Mouse (Mus musculus) embryo, embryonic 11.5 days (tissue): ENCODE measurements around the gene Chst4.
A peak's percentile ranks its signal among the peaks of the same experiment; 100 is the strongest.
"Not testable (repeated sequence)": the region's sequence is repeated elsewhere in the genome, so short reads cannot be mapped to it uniquely, and the experiment has no call there.

Source experiments
- DNase-seq: peaks from one replicate; pipeline ENCODE4 v3.0.0-alpha.2; 2012; ENCODE audit warnings: low read depth, low spot score

Chst4 gene

DNA sequence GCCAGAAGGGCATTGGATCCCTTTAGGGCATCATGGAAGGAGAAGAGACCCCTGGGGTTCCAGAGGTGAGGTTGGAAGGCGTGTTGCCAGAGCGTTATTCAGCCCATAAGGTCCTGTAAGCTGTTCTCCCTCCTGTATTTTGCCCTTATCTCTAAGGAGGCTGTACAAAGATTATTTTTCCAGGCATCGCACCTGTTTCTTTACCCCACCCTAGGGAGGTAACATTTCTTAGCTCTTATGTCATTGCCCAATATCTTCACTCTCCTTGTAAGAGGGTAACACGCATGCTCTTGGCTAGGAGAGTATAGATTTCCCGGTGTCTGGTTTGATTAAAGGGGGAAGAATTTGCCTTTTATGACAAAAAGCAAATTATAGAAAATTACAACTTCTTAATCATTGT lies at the start of gene Chst4:
Chst4 (minus strand) TSS at position 82 of the 400 bp plus-strand sequence.
- DNase-seq = no peak

DNA sequence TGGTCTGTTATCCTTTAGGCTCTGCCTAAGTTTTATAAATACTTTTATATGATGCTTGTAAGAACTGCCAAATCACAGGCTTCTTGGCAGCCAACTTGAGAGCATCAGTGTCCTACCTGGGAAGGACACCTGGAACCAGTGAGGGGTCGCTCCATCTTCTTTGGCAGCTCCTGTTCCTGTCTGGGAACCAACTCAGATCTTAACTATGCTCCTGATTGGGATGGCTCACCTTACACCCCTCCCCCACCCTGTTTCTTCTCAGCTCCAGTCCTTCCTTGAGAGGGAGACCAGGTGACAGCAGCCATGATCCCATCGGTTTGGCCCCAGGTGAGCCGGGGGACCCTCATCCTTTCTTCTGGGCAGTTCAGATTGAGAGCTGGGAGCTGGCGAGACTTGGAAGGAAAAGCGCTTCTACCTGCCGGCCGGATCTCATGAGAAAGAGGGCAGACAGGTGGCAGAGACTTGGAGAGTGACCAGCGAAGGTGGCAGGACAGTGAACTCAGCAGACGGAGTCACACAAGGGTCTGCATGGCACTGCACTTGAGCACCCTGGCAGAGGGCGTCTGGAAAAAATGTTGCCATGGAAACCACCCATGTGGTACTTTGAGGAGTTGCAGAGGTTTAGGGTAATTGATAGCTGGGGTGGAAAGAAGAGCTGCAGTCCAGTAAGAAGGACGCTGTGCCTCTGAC lies 43.0 kb upstream of the Chst4 start:
- no peak for DNase-seq

GRCm38 (mm10) chr8:110079282-110080221 lies 40.0 kb upstream of the Chst4 start, which contains the start of gene Zfp612:
Gene Zfp612 (plus strand): TSS chr8:110079746.
- peak; percentile 31 for DNase-seq

DNA sequence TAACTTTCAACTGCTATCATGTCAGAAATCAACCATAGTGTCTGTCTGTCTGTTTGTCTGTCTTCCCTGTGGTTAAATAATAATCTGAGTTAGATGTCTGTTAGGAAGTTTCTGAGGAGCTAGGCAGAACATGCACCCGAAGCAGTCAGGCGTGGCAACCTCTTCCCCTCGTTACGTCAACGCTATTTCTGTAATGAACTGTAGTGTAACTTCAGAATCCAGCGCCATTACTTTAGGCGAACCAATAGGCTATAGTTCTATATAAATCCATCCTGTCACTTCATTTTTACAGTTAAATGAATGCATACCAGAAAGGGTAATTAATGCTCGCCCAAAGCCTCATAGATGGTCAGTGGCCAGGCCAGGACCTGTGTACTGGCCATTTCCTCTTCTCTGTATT lies 35.0 kb upstream of the Chst4 start:
- DNase-seq = no peak

- DNase-seq = peak; percentile 59
Measured at GRCm38 (mm10) chr8:110071600-110071999, 32.1 kb upstream of the Chst4 start.

DNA sequence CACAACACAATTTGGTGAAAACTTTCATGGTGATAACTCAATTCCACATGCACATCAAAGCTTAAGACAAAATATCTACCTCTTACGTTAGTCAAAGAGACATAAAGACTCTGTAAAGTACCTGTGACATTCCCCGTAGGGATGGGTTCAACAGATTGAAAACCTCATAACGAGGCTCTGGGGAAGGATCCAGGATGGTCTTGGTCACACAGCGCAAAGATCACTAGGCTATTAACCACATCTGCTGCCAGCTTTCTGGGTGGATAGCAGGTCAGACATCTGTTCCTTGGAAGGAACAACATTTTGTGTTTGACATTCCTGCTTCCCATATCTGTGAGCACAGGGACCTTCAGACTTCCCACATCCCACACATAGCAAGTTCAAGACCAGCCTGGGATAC lies 30.2 kb upstream of the Chst4 start:
- no peak for DNase-seq

DNA sequence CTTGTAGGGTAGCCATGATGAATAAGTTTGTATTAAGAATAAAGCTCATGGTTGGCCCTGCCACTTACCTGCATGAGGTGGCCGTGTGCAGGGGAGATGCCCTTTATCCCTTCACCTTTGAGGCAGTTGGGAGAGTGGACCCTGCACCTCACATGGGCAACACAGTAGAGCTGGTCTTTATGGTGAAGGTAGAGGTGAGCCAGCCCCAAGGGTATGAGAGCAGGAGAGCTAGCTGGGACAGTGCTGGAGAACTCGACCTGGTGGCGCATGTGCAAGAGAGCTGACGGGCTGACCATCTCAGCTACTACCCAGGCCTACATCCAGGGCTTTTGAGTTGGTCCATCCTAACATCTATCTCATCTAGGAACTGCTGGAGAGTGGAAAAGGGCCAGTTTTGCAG lies 26.1 kb upstream of the Chst4 start:
- no peak for DNase-seq

DNA sequence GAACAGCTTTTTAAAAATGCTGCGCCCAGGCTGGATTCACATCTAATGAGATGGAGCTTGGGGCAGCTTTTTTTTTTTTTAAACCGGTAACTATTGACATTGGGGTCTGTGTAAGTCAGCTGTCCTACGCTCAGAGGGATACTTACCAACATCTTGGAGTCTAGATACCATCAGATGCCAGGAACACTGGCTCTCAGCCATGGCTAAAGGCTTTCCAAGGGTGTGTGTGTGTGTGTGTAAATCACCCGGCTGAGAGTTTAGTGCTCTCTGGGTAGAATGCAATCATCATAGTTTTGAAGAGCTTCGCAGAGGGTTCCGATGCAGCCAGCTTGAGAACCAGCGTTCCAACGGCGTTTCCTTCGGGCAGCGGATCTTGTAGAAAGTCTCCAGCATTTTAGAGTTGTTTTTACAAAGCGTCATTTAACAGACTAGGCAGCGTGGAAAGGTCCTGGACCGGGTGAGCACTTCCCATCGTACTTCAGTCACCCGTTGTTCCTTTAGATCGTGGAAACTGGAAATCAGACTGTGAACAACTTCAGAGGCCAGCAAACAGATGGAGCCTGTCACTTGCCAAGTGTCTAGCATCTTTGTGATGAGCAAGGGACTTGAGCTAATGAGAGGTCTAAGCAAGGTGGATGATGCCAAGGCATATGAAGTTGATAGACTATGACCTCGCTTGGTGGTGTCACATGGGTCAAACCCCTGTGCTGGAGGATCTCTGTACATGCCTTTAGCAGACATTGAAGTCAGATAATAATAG lies 25.2 kb upstream of the Chst4 start:
- DNase-seq = no peak

DNA sequence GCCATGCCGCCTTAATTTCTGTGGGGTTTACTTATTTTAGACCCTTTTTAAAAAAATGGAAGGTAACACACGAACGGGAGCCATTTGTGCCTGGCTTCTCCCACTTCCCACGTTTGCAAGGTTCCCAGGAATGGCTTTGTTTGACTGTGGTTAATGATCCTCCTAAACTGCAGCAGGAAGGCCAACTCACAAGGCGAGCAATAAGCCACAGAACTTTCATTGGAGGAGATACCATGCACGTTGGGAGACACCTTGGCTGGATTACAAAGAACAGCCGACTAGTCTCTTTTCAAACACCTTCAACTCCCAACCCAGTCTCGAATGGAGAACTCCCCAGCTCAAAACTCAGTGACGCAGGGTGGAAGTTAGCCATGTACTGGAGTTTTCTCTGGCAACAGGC lies 24.6 kb upstream of the Chst4 start:
- no peak for DNase-seq

DNA sequence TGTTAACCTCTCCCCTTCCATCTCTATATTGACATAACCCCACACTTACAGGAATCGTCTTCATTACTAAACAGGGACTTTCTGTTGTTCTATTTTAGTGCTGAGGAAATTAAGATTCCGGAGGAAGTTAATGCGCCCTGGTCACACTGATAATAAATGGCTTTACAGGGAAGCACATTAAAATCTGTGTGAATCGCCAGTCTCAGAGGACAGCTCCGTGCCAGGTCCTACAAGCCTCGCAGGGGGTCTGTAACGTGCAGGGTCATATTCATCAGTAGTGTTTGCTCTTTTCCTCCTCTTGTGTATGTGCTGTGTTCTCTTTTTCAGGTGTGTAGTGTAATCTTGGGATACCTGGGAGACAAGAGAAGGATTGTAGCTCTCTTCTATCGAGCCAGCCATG lies 18.7 kb upstream of the Chst4 start:
- no peak for DNase-seq

GRCm38 (mm10) chr8:110051208-110051607 lies 11.7 kb upstream of the Chst4 start:
- no peak for DNase-seq

GRCm38 (mm10) chr8:110040509-110040908 lies 969 bp upstream of the Chst4 start:
- DNase-seq = no peak

- DNase-seq = no peak
Measured at GRCm38 (mm10) chr8:110039216-110039615, 324 bp downstream of the Chst4 start.

DNA sequence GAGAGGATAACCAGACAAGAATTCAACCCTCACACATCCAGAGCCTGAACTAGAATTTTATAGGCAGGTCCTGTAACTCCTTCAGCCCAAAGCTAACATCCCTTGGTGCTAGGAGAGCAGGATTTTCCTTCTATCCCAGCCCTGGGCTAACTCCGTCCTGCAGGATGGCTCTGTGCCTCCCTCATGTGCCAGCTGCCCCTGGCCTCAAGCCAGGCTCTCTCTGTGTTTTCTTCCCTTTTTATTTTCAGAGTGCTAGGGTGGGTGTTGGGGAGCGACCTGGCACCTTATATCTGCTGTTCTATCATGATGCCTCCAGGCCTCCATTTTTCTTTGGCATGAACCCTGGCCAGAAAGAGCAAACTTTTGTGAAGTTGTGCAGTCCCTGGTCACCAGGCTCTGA lies 3.4 kb downstream of the Chst4 start:
- no peak for DNase-seq

GRCm38 (mm10) chr8:110034331-110034730 lies 5.2 kb downstream of the Chst4 start:
- no peak for DNase-seq

DNA sequence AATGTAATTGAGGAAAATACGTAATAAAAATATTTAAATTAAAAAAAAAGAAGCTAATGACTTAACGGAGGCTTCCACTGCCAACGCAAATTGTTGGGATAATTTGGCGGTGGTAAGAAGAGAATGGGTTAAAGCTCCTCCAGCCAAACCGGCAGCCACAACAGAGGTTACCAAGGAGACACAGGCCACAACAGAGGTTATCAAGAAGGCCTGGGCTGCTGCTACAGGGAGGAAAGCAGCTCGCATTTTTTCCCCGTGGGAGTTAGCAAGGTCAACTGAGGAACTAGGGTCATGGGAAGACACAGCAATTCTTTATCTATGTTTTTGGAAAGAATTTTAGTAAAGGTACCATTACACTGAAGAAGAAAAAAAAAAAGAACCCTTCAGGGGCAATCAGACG lies 5.8 kb downstream of the Chst4 start:
- DNase-seq = not testable (repeated sequence)

GRCm38 (mm10) chr8:110022768-110023344 lies 16.7 kb downstream of the Chst4 start:
- DNase-seq = no peak

GRCm38 (mm10) chr8:110022081-110022480 lies 17.5 kb downstream of the Chst4 start:
- no peak for DNase-seq

DNA sequence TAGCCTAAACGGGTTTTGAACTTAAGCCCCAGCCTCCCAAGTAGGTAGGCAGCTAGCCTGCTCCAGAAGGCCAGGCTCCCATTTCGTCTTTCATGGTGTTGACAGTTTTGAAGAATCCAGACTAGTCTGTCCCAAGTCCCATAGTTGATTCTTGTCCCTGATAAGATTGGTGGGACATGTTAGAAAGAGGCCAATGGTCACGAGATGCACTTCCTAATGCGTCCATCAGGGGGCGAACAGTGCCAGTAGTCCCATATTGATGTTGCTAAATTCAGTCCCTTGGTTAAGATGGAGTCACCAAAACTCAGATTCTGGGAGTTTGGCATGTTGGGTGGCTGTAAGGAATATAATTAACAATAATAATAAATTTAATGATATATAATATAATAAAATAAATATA lies 28.7 kb downstream of the Chst4 start:
- DNase-seq = no peak

DNA sequence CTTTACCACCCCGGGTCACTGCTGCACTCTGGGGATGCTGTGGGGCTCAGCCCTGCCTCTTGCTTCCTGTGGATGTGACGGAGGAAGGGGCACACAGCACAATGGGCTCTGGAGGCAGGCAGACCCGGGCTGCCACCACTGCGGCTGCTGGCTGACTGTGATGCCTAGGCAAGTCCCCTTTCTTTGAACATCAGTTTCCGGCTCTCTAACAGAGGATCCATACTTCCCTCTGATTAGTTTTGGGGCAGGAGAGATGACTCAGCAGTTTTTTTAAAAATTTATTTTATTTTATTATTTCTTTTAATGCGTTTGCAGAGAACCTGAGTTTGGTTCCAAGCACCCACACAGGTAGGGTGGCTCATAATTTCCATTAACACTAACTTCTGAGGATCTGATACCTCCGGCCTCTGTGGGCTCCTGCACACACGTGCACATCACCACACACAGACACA lies 30.5 kb downstream of the Chst4 start:
- no peak for DNase-seq

GRCm38 (mm10) chr8:110008228-110008994 lies 31.1 kb downstream of the Chst4 start:
- no peak for DNase-seq
